Mouse (Mus musculus): ENCODE data around the gene Plekhs1. TPM values are rescaled to one million over a fixed set of nuclear protein-coding genes. Genes with fewer than 3 reads are reported as not detected.
A peak's percentile ranks its signal among the peaks of the same experiment; 100 is the strongest.

Gene Plekhs1
- total and polyA plus RNA-seq, 2 experiments from 2014 or later: 0.05 to 0.31 TPM

- TF ChIP-seq EP300 (IDR thresholded peaks at IDR 0.05; ENCODE audit: low read depth) (no peak), CTCF (IDR thresholded peaks at IDR 0.05; ENCODE audit: low read depth) (no peak)
- DNase-seq (ENCODE audit: low spot score) (no peak), ATAC-seq (ENCODE audit: insufficient read depth, low read depth) (no peak)
- Histone ChIP-seq H3K27me3 (ENCODE audit: control insufficient read depth, insufficient read depth, low read length) (no peaks in the 10 kb centered on the region), H3K27ac (ENCODE audit: low read depth) (no peak overlapping the region), H3K9me3 (replicated peaks; ENCODE audit: control insufficient read depth, low read length) (no peaks in the 10 kb centered on the region), H3K4me3 (ENCODE audit: low read depth, low read length) (no peak overlapping the region), H3K4me1 (ENCODE audit: control insufficient read depth, insufficient read depth) (no peaks in the 10 kb centered on the region), H3K36me3 (replicated peaks; ENCODE audit: control insufficient read depth, insufficient read depth, low read length) (no peaks in the 10 kb centered on the region), H3K9ac (replicated peaks; ENCODE audit: low read depth, low read length) (no peak overlapping the region), H3K4me2 (ENCODE audit: low read depth, low read length) (no peak overlapping the region)
- 83% methylated on average over 14 of the region's 14 CpGs for WGBS
Observed at GRCm38 (mm10) chr19:56470286-56471020, 9.0 kb downstream of the Plekhs1 start.

GRCm38 (mm10) chr19:56471934-56472333 is 10.5 kb downstream of the Plekhs1 start:
- ATAC-seq (ENCODE audit: insufficient read depth, low read depth): no peak
- DNase-seq (ENCODE audit: low spot score): no peak
- TF ChIP-seq CTCF (IDR thresholded peaks at IDR 0.05; ENCODE audit: low read depth) (no peak), EP300 (IDR thresholded peaks at IDR 0.05; ENCODE audit: low read depth) (no peak)
- Histone ChIP-seq H3K9me3 (replicated peaks; ENCODE audit: control insufficient read depth, low read length) (no peaks in the 10 kb centered on the region), H3K27me3 (ENCODE audit: control insufficient read depth, insufficient read depth, low read length) (no peaks in the 10 kb centered on the region), H3K27ac (ENCODE audit: low read depth) (no peak overlapping the region), H3K36me3 (replicated peaks; ENCODE audit: control insufficient read depth, insufficient read depth, low read length) (no peaks in the 10 kb centered on the region), H3K4me1 (ENCODE audit: control insufficient read depth, insufficient read depth) (no peaks in the 10 kb centered on the region), H3K4me2 (ENCODE audit: low read depth, low read length) (no peak overlapping the region), H3K9ac (replicated peaks; ENCODE audit: low read depth, low read length) (no peak overlapping the region), H3K4me3 (ENCODE audit: low read depth, low read length) (no peak overlapping the region)
- WGBS: 81% methylated on average over 10 of the region's 10 CpGs

GRCm38 (mm10) chr19:56474869-56475550 is 13.6 kb downstream of the Plekhs1 start:
- DNase-seq (ENCODE audit: low spot score): peak; percentile 18
- Histone ChIP-seq H3K4me2 (ENCODE audit: low read depth, low read length) (peak overlapping the region; percentile 24), H3K27ac (ENCODE audit: low read depth) (no peak overlapping the region), H3K9me3 (replicated peaks; ENCODE audit: control insufficient read depth, low read length) (no peaks in the 10 kb centered on the region), H3K9ac (replicated peaks; ENCODE audit: low read depth, low read length) (no peak overlapping the region), H3K4me1 (ENCODE audit: control insufficient read depth, insufficient read depth) (no peaks in the 10 kb centered on the region), H3K27me3 (ENCODE audit: control insufficient read depth, insufficient read depth, low read length) (no peaks in the 10 kb centered on the region), H3K4me3 (ENCODE audit: low read depth, low read length) (no peak overlapping the region), H3K36me3 (replicated peaks; ENCODE audit: control insufficient read depth, insufficient read depth, low read length) (no peaks in the 10 kb centered on the region)
- TF ChIP-seq EP300 (IDR thresholded peaks at IDR 0.05; ENCODE audit: low read depth) (no peak), CTCF (IDR thresholded peaks at IDR 0.05; ENCODE audit: low read depth) (no peak)
- peak; percentile 60 for ATAC-seq (ENCODE audit: insufficient read depth, low read depth)
- WGBS: 34% methylated on average over 19 of the region's 19 CpGs

GRCm38 (mm10) chr19:56476546-56476945 is 15.1 kb downstream of the Plekhs1 start:
- no peak for ATAC-seq (ENCODE audit: insufficient read depth, low read depth)

GRCm38 (mm10) chr19:56477253-56477652 is 15.8 kb downstream of the Plekhs1 start:
- Histone ChIP-seq H3K4me1 (ENCODE audit: control insufficient read depth, insufficient read depth) (no peaks in the 10 kb centered on the region), H3K27ac (ENCODE audit: low read depth) (no peak overlapping the region), H3K36me3 (replicated peaks; ENCODE audit: control insufficient read depth, insufficient read depth, low read length) (no peaks in the 10 kb centered on the region), H3K9ac (replicated peaks; ENCODE audit: low read depth, low read length) (no peak overlapping the region), H3K27me3 (ENCODE audit: control insufficient read depth, insufficient read depth, low read length) (no peaks in the 10 kb centered on the region), H3K4me2 (ENCODE audit: low read depth, low read length) (no peak overlapping the region), H3K9me3 (replicated peaks; ENCODE audit: control insufficient read depth, low read length) (no peaks in the 10 kb centered on the region), H3K4me3 (ENCODE audit: low read depth, low read length) (no peak overlapping the region)
- TF ChIP-seq CTCF (IDR thresholded peaks at IDR 0.05; ENCODE audit: low read depth): no peak
- no peak for TF ChIP-seq EP300 (IDR thresholded peaks at IDR 0.05; ENCODE audit: low read depth)
- WGBS: 60% methylated on average over 5 of the region's 5 CpGs
- no peak for DNase-seq (ENCODE audit: low spot score)
- ATAC-seq (ENCODE audit: insufficient read depth, low read depth): no peak

More at GRCm38 (mm10) chr19:56476546-56476945, 15.1 kb downstream of the Plekhs1 start:
- H3K4me3 ChIP-seq (ENCODE audit: low read depth, low read length): no peak overlapping the region
- H3K9me3 ChIP-seq (replicated peaks; ENCODE audit: control insufficient read depth, low read length): no peaks in the 10 kb centered on the region
- TF ChIP-seq CTCF (IDR thresholded peaks at IDR 0.05; ENCODE audit: low read depth) (no peak), EP300 (IDR thresholded peaks at IDR 0.05; ENCODE audit: low read depth) (no peak)
- H3K27ac ChIP-seq (ENCODE audit: low read depth): no peak overlapping the region
- no peaks in the 10 kb centered on the region for H3K27me3 ChIP-seq (ENCODE audit: control insufficient read depth, insufficient read depth, low read length)
- no peaks in the 10 kb centered on the region for H3K36me3 ChIP-seq (replicated peaks; ENCODE audit: control insufficient read depth, insufficient read depth, low read length)
- 72% methylated on average over 2 of the region's 2 CpGs for WGBS
- no peak for DNase-seq (ENCODE audit: low spot score)
- H3K4me2 ChIP-seq (ENCODE audit: low read depth, low read length): no peak overlapping the region
- no peaks in the 10 kb centered on the region for H3K4me1 ChIP-seq (ENCODE audit: control insufficient read depth, insufficient read depth)
- H3K9ac ChIP-seq (replicated peaks; ENCODE audit: low read depth, low read length): no peak overlapping the region
